Mouse (Mus musculus) adrenal gland, adult 2 months (tissue): ENCODE data around the gene Foxj2. TPM values are rescaled to one million over a fixed set of nuclear protein-coding genes. Genes with fewer than 3 reads are reported as not detected.

ENCODE experiments used
- DNase-seq: peaks from one replicate; pipeline ENCODE4 v3.0.0; 2021
- long read RNA-seq: library from polyadenylated mRNA; stranded (forward); transcript quantifications from one replicate; pipeline ENCODE4 v2.0.0, GENCODE M21; 2021
- polyA plus RNA-seq: library from polyadenylated mRNA; depleted of rRNA; stranded (reverse); fragments of >200 nt; gene quantifications from 2 replicates; pipeline ENCODE4 v1.2.3, GENCODE M21; 2012; rRNA removed
- total RNA-seq, 2 experiments: library from RNA; stranded (reverse); gene quantifications; 2 replicates each; pipeline ENCODE4 v1.2.3; 2021

The Foxj2 gene
- 10 to 100 TPM; 20.0 to 24.4 TPM for total RNA-seq
- 12.4 and 14.8 TPM in 2 replicates for polyA plus RNA-seq
- long read RNA-seq, full-length matches to known transcripts: 5 of 9 reads
- long read RNA-seq, partial matches to known transcripts: 4 of 9 reads
- long read RNA-seq, other reads (novel, unspliced or antisense): 0 of 9 reads

DNA sequence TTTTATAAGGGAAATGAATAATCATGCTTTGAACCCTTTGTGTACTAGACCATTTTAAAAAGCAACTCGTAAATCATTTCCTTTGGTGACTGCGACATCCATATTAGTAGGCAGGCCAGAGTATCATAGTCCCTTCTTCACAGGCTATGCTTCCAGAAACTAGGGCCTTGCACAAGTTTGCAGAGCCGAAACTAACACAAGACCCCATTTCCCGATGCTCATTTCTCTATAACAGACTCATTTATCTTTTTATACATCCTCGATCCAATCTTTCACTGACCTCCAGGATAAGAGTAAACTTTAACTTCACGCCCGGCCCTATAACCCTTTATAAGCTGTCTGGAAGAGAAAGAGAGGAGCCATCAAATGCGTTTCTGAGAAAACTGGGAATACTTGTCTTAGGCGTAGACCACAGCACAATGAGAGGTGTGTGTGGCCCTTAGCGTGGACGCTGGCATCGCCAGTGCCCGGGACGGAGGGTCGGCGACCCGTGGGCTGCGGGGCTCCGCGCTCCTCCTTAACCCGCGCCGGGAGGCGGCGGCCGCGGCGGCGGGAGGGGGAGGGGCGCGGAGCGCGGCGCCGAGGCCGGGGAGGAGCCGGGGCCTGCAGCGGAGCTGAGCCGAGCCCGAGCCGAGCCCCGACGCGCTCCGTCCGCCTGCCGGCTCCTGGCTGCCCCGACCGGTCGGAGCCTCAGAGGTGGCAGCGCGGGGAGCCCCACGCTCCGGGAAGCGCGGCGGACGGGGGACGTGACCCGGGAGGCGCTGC lies at the start of gene Foxj2:
Foxj2 (plus strand) TSS at position 609 of the 765 bp plus-strand sequence.
- DNase-seq: peak; percentile 91

DNA sequence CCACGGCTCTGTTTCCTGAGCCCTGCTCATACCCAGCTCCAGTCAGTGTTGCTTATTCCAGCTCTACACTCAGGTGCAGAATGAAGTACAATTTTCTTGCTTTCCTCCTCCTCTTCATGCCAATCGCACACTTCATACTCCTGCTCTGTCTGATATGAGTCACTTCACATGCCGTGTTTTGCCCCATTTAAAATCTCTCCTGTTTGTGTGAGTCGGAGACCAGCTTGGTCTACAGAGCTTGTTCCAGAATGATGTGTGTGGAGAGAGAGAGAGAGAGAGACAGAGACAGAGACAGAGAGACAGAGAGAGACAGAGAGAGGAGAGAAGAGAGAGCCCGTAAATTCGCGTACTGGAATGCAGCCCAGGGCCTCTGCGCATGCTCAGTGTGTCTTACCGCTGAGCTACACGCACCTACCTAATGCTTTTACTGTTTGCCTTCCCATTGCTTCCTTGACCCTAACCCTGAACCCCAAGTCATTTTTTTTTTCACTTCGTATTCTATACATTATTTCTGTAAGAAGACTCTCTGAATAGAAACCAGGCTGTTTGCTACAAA lies 48.9 kb upstream of the Foxj2 start:
- no peak for DNase-seq

DNA sequence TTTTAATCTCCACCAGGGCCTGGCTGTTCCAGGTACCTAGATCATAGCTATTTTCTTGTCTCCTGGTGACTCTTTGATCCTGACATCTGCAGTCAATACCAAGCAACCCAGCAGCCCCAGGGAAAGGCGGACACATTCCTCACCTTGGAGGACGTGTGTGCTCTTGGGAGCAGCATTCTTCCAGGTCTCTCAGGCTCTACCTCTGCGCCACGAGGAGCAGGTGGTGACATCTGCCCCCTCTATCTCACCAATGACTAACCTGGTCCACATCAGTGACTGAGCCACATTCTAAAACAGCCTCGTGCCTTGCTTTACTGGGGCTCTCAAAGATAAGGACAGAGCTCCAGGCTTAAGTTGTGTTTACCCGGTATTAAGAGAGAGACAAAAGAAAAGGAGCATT lies 47.0 kb upstream of the Foxj2 start:
- DNase-seq: no peak

DNA sequence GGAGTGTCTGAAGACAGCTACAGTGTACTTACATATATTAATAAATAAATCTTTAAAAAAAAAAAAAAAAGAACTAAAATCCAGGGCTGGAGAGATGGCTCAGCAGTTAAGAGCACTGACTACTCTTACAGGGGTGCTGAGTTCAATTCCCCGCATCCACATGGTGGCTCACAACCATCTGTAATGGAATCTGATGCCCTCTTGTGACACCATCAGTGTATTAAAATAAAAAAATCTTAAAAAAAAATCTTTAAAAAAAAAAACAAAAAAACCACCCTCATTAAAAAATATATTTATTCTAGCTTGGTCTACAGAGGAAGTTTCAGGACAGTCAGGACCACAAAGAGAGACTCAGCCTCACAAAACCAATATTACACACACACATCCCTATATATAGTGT lies 45.4 kb upstream of the Foxj2 start:
- no peak for DNase-seq

DNA sequence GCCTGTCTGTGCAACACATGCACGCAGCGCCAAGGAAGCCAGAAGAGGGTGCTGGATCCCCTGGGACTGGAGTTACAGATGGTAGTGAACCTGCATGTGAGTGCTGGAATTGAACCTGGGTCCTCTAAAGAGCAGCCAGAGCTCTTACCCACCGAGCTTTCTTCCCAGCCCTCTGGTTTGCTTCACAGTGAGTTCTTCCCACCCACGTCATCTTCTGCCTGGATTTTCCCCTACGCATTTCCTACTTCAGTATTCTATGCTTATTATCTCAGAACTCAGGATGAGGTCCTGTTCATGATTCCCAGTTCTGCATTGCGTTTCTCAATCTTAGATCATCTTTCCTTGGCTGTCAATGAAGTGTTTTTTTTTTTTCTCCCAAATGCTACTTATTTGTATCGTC lies 43.7 kb upstream of the Foxj2 start:
- DNase-seq: no peak

DNA sequence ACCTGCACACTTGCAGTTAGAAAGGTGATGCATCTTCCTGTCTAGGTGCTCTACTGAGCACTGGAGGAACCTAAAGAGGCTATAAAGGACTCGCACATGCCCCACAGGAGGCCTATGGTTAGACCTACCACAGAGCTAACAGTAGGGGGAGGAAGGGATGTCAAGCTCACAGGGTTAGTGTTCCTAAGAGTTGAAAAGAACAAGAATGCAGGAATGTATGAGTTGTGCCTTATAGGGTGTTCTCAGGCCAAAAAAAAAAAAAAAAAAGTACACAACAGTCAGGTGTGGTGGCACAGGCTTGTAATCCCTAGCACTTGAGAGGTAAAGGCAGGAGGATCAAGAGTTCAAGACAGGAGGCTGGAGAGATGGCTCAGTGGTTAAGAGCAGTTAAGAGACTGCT lies 39.8 kb upstream of the Foxj2 start:
- DNase-seq: no peak

DNA sequence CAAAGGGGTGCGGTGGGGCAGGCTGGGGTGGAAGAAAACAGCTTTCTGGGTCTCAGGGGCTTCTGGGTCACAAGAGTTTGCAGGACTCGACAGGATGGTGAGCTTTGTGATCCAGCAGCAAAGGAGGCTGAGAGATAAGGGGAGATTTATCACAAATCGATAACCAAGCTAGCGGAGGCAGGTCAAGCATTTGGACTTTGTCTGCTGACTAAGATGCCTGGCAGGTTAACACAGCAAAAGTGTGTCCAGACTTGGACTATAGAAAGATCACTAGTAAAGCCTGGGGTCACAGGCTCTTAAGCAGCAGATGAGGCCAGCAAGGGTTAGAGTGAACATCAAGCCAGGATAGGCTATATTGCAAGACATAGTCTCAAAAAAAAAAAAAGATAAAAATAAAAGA lies 38.5 kb upstream of the Foxj2 start:
- no peak for DNase-seq

DNA sequence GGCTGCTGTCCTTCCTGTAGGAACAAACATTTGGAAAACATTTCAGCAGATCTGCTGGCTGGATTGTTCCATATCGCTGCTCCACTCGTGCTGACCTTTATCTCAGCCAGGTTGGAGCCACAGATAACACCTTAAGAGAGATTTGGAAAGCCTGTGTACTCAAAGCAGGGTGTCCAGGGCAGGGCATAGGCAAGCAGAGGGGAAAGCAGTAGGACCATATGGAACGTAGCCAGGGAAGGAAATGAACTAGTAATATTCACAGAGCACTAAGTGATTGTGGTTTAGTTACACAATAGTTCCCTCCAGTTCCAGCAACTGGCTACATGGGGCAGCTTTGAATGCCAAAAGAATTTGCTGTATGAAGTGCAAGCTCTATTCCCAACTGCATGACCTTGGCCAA lies 37.5 kb upstream of the Foxj2 start:
- DNase-seq: peak; percentile 28

DNA sequence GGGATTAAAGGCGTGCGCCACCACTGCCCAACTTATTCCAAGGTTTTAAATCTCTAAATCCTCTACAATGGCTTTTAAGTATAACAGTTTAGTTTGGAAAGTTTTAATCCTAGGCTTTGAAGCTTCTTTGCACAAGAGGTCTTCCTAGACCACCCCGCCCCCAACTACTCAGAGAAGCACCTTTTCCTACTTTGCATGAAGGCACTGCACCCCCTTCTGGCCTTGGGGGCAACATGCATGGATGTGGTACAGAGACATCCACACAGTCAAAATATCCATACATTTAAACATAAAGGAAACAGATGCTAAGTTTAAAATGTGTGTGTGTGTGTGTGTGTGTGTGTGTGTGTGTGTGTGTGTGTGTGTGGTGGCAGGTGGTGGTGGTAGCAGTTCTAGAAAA lies 34.8 kb upstream of the Foxj2 start:
- no peak for DNase-seq

DNA sequence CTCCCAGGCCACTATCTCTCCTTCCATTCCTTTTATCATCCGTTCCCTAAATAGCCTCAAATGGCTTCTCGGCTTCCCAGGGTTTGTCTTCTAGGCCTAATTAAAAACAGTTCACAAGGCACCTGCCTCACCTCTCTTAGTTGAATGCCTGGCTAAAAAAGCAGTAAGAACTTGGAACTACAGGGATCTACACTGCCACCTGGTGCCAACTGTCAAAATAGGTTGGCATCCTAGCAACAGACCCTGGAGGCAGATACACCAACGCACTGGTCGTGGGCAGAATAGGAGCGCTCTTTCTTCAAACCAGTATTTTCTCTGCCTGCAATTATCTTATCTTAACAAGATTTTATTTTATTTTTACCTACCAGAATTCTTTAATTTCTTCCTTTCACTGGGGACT lies 33.4 kb upstream of the Foxj2 start:
- DNase-seq: peak; percentile 47

DNA sequence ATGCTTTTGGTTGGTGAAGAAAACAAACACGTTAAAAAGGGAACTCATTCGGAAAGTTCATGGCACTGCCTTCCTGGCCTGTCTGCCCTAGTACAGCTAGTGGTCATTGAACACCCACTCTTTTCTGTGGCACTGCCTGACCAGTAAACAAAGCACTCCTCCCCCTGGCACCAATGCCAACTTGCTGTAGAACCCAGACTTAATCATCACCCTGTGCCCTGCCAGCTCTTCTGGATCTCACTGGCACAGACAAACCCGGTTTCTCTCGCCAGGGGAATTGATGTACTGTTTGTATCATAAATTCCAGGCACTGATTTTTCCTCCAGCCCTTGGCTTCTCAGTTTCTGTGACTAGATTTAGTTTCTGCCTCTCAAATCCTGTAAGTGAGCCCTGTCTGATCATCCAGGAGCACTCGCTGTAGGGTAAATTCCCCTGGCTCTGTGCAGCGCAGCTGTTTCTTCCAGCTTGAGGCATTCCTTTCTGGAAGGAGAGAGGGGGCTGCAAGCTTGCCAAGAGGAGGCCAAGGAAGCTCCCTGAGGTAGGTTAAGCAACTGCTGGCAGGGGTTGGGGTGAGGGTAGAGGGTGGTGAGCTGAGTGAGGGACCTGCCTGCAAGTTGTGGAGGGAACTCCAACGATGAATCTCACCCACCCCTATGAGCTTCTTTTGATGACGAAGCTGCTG lies 24.3 kb upstream of the Foxj2 start:
- DNase-seq: peak; percentile 54

DNA sequence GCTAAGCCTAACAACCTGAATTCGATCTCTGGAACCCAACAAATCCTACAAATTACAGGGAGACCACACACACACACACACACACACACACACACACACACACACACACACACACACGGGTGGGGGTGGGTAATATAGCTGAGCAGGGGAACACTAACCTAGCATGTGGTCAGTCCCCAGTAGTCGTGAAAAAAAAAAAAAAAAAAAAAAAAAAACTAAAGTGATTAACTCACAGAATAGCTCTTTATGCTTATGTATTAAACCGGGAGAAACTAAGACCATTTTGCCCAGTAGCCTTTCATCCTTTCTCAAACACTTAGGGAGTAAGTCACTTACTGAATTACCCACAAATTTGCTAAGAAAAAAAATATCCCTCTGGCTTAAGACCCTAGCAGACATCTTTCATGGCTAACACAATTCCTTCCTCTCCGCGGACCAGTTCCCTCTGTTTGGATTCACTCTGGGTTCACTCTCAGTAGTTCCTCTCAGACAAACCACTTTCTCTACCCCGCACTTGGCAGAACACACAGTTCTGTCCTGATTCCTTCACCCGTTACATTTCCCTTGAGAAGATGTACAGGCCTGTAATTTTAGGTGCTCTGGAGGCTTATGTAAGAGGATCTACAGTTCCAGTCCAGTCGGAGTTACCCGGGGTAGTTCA lies 18.9 kb upstream of the Foxj2 start:
- DNase-seq: no peak

DNA sequence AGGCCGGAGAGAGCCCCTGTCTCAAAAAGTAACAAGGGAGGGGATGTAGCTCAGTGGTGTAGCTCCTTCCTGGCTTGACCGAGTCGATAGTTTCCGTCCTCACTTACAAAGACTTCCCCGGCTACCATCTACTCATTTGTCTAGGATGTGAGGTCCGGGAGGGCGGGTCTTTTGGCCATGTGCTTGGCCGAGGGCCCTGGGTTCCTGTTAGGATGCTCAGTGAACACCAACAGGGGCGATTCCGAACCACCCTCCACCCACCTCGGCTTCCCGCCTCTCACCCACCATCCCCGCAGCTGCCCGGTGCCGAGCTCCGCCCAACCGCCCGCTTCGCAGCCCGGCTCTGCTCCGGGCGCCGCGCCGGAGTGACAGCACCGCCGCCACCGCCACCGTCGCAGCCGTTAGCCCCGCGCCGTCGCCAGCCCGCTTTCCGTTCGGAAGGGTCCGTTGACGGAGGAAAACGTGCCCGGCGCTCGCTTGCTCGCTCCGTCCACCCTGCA lies 18.4 kb upstream of the Foxj2 start, which contains the start of gene Slc2a3:
Slc2a3 (minus strand) TSS at position 340 of the 500 bp plus-strand sequence.
- peak; percentile 68 for DNase-seq

DNA sequence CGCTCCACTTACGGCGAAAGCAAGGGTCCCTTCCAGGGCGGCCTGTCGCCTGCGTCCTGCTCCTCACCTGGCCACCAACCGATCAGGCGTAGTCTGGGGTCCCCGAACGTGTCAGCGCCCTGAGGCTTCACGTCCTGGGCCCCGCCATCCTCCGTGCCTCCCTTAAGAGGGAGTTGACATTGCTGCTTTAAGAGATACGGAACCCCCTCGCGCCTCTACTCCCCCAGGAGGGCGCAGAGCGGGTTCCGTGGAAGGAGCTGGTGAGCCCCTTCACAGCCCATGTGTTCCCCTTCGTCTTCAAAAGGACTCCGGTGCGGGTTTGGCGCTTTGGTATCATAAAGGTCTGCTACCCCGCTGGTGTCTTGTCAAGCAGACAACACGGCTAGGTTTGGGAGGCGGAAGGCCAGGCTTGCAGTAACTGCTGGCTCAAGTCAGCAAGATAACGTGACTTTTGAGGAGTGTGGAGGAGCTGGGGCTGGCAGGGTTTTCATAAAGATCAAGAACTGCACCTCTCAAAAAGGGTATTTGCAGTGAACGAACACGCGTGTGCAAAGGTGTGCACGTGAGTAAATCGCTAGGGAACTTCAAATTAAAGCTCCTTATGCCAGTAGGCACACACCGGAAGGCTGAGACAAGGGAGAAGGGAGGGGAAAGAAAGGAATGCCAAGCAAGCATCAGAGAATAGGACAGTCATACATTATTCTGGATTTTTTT lies 17.8 kb upstream of the Foxj2 start:
- peak; percentile 51 for DNase-seq

DNA sequence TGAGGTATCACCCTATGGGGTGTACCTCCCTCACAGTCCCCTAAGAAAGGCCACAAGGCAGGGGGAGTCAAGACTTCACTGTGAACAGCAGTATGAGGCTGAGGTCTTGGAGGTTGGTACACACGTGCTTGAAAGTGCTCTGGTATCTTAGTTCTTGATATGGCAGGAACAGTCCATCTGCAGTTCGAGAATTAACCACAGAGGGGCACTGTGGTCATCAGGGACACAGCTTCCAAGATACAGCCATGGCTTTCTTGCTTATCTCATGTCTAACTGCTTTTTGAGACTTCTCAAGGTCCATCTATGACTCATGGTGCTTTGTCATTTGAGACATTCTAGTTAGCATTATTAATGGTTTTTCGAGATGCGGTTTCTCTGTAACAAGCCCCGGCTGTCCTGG lies 15.3 kb upstream of the Foxj2 start:
- DNase-seq: peak; percentile 83

DNA sequence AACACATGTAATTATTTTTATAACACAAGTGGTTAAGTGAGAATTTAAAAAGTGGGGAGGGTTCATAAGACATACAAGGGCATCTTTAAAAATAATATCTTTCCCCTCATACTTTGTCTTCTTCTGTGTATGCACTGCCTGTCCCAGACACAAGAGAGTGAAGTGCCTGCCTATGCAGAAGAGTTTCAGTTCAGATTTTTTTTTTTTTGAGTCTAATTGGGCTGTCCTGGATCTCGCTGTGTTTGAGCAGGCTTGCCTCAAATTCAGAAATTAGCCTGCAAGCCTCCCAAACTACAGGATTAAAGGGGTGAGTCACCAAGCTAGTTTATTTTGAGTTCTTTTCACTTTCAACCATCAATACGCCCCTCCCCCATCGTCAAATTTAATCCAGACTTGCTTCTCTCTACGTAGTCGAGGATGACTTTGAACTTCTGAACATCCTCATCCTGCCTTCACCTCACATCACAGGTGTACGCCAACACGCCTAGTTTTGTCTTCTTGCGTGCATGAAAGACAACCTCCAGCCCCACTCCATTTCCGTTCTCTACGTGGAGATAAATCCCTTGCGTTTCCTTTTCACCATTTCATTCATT lies 9.6 kb upstream of the Foxj2 start:
- no peak for DNase-seq

DNA sequence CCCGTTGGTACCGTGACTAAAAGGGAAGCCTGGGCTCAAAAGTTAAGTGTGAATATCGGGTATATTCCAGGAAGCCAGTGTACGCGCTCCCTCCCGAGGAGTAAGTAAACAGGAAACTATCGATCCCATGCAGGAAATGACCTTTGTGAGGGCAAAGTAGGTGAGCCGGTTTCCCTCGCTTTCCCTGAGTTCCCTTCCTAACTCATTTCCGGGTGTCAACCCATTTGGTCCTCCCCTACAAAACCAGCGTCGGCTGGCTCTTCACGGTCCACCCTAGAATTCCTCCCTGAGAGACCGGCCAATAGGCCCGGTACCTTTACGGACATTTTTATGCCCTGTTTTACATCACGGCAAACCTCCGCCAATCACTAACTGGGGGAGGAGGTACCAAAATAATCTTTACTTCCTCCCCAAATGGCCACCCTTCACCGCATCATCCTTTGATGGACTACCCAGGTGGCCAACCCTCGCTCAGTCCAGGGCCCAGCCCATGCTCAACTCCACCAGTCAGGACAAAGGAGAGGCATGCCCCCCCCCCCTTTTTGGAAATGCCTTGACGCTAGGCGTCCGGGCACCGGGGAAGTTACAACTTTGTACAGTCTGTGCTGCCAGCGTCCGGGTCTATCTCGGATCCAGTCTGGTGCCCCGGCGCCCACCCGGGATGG lies 9.0 kb upstream of the Foxj2 start:
- DNase-seq: peak; percentile 99

DNA sequence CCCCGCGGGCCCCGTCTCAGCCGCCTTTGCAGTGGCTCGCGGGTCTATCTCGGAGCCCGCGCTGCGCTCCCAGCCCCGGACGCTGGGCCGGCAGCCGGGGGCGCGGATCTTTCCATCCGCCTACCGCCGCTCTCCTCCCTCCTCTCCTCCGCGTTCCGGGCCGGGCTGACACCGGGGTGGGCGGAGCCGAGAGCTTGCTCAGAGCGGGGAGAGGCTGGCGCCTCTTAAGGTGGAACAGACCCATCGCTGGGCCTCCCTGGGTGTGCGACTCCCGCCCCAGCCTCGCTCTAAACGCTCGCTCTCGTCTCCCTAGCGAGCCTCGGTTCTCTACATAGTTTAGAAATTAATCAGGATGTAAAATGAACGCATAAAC lies 8.4 kb upstream of the Foxj2 start:
- DNase-seq: peak; percentile 97

DNA sequence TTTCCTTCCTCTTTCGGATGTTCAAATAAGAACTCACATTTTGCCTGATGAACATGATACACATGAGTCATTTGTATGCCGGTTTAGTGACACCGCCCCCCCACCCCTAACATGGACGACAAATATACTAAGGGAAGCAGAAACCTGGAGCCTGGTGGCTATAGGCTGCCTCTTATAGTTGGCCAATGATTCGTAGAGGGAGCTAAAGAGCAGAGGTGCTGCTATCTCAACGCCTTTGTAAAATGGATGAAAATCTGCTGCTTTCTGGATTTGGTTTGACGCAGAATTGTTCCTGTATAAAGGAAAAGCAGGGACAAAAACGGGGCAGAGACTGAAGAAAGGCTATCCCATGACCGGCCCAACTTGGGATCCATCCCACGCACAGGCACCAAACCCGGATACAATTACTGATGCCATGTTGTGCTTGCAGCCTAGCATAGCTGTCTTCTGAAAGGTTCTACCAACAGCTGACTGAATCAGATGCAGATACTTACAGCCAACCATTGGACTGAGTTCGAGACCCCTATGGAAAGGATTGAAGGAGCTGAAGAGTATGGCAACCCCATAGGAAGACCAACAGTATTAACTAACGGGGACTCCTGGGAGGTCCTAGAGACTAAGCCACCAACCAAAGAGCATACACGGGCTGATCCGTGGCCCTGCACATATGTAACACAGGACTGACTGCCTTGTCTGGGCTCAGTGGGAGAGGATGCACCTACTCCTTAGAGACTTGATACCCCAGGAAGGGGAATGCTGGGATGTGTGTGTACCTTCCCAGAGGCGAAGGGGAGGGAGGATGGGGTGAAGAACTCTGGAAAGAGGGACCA lies 7.7 kb upstream of the Foxj2 start:
- peak; percentile 43 for DNase-seq

DNA sequence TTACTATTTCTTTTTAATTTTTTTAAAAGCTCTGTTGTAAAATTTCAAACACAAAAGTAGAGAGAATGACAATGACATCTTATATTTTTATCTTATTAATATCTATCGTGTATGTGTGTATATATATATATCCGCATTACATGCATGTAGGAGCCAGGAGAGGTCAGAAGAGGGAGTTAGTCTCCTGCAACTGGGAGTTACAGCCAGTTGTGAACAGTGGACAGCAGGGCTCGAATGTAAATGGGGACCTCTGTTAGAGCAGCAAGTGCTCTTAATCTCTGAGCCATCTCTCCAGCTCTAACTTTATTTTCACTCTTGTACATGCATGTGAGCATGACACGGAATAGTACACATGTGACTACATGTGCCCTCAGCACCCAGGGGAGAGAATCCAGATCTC lies 7.0 kb upstream of the Foxj2 start:
- DNase-seq: no peak
